Mouse (Mus musculus) cerebellum, adult (tissue): ENCODE results near the gene Kat6b.

Source experiments
- ATAC-seq: cut with Nextera tagmentation; 2 replicates; pipeline ENCODE4 v1.9.2; 2017; ENCODE audit warnings: mild to moderate bottlenecking, moderate library complexity, mixed read lengths; ENCODE audit not compliant: insufficient number of reproducible peaks, low FRiP score, low TSS enrichment

Gene Kat6b

DNA sequence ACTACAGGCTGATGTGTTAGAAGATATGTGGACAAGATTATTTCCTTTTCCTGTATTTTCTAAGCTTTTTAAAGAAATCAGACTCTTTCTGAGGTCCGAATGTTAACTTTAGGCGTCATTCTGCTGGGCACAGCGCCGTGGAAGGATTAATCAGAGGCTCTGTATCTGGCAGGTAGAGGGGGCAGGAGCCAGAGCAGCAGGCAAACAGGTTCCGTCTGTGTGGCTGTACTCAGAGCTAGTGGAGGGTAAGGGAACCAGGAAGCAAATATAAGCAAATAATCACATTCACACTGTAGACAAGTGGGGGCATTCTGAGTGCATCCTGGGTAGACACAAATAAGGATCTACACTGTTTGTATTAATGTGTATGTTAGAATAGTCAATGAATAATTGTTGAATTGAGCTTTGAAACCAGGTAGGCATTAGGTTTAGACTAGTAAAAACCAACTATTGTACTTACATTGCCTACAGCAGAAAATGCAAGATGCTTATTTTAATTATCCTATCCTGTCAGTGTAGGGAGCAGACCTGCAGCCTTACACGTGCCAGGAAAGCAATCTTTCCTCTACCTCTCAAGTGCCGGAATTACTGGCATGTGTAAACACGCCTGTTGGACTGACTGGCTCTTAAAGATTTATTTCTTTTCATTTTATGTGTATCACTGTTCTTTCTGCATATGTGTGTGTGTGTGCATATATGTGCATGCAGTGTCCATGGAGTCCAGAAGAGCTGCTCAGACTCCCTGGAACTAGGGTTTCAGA lies 104.4 kb downstream of the Kat6b start:
- ATAC-seq: peak; percentile 50; the same call in 1 of the 2 replicates

DNA sequence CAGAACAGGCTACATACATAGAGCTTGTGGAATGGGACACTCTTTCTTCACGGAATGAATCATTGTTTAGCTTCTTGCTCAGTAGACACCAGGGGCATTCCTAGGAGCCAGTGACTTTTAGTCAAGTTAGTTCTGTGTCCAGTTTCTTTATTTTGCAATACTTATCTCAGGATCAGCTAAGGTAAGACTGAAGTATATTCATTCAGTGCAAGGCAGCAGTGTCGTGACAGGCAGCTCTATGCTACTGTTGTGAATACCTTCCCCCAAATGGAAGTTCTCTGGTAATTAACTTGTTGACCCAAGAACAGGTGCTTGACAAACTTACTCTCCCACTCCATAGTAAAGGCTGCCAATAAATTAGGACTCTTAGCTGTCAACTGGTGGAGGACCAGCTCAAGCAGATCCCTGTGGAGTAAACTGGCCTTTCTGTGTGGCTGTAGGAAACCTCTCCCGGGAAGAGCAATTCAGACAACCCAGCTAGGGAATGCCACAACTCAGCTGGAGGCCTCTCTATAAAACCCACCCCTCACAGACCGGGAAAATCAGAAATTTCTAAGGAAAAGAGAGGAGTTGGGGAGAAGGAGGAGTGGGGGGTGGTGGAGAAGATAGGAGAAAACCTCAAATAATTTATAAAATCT lies 105.4 kb downstream of the Kat6b start:
- no peak for ATAC-seq

DNA sequence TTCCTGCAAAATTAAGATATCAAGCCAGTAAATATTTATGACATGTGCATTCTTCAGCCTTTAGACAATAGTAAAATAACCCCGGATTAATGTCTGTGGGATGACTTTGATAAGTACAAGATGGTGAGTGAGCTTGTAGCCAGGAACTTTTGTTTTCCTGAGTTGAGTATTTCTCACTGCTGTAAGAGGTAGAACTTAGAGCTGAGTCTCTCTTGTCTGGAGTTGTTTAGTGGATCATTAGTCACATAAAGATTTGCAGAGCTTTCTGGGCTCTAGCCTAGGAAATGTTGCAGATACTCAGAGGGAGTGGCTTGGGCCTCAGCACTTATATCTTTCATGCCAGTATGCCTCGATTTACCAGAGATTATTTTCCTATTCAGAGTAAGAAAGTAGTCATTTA lies 106.7 kb downstream of the Kat6b start:
- no peak for ATAC-seq

DNA sequence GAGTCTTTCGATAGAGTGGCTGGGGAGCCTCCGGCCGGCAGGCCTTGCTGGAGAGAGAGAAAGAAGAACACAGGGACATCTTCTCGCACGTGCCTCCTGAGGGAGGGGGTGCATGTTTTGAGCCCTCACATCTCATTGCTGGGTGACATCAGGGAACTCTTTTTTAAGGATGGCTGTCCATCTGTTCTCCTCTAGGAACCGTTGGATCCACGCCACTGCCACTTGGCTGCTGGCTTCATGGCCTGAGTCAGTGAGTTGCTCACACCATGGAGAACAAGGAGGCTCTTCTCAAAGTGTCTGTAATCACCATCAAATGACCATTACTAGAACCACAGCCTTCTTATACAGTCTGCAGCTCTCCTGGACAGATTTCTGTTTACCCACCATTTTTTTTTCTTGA lies 108.4 kb downstream of the Kat6b start:
- peak; percentile 87 for ATAC-seq

DNA sequence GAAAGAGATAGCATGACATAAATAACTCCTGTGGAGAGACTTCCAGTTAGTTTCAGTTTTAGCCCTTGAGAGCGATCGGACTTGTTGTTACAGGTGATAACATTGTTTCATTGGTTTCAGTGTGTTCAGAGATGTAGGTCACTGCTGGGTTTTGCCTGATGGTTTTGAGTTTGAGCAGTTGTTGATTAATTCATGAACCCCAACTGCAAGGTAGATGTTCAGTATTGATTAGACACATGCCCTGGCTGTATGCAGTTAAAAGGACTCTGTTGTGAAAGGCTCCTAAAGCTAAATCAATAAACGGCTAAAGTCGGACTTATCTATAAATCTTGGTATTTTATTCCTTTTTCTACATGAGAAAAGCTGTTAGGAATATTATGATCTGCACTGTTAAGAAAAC lies 109.0 kb downstream of the Kat6b start:
- ATAC-seq: no peak

DNA sequence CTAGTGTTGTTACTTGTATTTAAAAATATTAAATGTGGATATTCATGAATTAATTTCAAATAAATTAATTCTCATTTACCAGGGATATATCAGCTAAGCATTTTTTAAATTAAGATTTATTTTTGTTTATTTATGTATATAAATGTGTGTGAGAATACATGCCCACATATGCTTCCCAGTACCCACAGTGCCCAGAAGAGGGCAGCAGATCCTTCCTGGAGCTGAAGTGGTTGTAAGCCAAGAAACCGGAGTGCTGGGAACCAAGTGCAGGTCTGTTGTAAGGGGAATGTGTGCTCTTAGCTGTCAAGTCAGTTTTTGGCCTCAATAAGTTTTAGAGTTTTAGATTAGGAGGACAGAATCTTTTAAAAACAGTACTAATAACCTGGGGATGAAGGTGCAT lies 110.9 kb downstream of the Kat6b start:
- no peak for ATAC-seq

DNA sequence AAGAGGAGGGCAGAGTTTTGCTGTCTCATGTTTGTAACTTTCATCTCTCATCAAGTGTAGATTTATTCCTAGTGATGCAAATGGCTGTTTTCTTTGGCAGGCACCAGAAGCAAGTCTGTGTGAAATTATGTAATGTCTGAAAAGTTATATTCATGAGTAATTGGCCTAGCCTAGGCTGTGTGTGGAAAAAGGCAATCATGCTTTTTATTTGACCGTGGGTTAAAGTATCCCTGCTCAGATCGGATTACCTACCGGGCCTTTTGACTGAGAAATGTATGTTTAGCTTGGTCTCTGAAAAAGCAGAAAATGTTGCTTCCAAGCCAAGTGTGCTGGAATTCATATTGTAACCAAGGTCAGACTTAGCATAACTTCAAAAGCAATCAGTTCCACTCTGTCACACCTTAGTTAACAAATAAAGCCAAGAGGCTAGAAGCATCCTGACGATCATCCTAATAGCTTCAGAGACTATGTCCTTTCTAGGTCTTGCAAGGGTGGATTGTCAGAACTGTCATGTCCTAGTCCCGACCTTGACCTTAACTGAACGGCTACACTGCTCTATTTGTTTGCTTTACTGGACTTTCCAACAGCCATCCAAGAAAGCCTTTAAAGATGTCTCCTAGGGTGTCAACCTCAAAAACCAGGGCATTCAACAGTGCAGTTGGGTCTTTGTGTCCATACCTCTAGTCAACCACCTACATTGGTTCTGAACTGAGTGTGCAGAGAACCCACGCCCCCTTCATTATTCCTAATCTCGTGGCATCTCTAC lies 111.9 kb downstream of the Kat6b start:
- ATAC-seq: no peak

DNA sequence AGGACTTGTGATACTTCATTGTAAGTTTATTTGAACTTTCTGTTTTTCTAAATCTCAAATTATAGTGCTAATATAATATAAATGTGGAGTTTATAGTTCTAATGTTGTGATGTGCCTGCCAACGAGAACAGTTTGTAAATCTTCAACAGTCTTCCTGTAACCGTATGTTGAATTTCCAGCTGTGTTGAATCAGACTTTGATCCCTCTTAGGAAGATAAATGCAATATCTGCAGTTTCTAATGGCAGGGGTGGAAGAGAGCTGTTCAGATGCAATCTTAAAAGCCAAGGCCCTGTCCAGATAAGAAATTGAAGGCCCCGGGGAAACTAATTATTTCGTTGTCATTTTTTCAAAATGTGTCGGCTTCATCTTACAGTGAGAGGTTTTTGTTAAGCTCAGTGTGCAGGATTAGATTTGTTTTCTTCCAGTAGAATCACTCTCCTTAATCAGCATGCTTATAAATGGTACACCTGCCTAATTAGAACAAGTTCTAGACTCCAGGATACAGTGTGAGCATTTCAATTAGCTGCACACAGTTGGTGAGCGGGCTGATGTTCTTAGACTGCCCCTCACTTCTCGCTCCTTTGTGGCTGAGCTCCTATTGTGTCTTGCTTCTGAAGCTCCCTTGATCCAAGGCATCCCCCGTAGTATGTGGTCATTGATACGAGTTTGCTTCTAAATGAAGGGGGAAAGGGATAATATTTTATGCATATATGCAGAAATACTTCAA lies 118.4 kb downstream of the Kat6b start:
- no peak for ATAC-seq

DNA sequence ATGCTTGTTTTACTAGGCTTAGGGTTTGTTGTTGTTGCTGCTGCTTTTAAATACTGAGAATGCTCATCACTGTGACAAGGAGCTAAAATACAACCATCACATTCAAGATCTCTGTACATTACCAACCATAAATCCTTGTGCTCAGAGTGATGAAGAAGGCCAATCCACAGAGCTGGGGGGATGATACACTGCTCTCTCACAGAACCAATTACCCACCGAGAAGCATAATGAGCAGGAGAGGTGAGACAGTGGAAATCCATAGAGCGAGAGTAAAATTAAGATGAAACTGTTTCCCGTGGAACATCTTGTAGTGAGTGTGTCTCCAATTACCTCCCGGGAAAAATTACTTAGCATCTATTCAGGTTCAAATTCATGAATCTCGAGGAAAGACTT lies 118.9 kb downstream of the Kat6b start:
- no peak for ATAC-seq

DNA sequence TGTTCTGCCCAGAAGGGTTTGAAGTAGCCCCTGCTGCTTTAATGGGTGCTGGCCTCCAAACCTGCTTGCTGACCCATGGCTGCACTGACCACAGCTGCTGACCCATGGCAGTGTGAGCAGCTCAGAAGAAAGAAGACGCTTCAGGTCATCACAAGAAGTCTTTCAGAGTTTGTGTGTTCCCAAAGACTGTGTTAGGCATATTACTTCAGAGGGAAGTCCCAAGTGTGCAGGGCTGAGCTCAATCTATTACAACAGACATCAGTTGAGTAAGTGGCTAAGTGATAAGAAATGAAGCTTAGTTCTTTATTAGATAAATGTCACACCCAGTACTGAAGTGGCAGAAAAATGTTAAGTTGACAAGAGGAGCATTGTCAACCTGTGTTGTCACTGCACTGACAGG lies 119.4 kb downstream of the Kat6b start:
- no peak for ATAC-seq

DNA sequence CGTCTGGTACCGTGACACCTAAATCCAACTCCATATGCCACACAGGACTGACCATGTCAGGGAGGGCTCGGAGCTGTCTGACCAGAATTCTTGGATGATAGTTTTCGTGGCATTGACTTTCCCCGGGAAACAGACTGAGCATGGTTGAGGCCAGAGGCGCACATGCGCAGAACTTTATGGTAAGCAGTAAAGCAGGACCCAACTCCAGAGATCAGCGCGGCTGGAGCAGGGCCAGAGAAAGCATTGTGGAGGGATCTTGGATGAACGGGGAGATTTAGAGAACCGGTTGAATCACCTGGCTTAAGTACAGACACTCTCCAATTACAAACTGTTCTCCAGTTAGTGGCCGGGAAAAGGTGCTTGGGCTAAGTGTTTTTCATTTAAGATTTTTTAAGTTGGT lies 120.9 kb downstream of the Kat6b start:
- no peak for ATAC-seq

DNA sequence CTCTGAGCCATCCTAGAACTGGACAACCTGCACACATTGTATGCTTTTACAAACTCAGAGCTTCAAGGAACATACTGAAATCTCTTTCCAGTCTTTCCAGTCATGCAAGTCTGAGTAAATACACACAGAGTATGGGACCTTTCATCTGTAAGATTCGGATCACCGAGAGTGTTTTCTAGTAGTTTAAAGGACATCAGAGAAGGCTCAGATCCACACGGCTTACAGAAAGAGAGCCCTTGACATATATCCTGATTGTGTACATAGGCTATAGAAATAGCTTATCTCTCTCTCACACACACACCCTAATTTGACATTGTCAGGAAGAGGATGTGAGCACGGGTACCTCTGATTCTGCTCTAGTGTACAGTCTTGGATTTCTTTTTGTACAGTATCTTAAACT lies 121.7 kb downstream of the Kat6b start:
- ATAC-seq: no peak

DNA sequence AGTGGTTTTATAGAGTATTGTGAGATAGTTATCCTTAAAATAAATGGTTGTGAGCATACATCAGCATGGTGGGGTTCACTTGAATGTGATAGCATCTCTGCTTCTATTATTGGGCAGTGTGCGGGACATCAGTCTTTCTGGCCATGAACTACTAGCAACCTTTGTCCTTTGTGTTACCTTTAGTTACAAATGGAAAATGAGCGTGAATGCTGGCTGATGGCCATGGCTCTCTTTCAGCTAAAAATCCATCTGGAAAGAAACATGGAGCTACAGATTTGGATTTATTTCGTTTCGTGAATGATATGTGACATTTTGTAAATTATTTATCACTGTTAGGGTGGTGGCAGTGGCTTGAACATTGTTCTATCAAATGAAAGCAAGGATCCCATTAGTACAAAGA lies 126.5 kb downstream of the Kat6b start:
- no peak for ATAC-seq

DNA sequence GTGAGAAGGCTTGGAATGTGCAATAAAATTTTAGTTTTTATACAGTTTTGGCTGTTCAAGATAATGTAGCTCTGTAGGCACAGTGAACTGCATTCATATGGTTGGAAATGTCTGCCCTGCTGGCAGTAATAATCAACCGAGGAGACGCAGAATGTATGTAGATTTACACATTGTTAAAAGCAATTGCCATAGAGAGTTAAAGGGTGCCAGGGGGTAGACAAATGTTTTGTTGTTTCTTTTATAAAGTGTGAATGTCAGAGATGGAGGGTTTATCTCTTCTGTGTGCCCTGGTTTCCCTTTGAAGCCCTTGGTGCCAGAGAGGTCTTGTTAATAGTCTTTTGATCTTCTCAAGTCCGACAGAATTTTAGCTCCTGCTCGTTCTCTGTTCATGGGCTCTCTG lies 127.7 kb downstream of the Kat6b start:
- no peak for ATAC-seq

DNA sequence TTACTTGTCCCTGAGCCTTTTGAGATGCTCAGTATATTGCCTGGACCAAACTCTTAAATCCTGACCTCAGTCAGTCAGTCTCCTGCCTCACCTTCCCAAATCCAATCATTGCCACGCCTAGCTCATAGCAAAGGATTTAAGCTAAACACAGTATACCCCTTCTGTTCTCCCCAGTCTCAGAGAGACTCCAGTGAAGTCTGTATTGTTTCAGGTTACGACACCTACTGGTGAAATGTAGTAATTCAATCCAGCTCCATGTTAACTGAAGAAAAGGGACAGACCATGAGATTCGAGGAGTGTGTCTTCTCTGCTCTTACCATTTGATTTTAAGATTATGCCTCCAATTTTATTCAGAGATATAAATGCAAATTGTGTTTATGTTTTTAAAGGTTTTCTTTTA lies 129.0 kb downstream of the Kat6b start:
- peak; percentile 71 for ATAC-seq

DNA sequence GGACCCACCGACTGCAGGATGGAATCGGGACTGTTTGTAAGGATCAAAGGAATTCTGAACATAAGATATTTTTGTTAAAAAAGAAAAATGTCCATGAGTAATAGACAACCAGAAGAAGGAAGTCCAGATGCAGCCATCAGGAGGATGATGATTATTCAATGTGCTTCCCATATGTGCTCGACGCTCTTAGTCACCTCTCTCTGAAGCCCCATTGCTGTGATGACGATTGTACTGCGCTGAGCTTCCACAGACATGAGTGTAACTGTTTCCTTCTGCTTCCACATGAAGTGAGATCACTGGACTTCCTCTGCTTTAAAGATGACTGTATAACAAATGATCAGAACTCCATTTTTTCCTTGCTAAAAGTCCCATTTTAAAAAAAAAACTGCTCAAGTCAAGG lies 131.8 kb downstream of the Kat6b start:
- no peak for ATAC-seq

DNA sequence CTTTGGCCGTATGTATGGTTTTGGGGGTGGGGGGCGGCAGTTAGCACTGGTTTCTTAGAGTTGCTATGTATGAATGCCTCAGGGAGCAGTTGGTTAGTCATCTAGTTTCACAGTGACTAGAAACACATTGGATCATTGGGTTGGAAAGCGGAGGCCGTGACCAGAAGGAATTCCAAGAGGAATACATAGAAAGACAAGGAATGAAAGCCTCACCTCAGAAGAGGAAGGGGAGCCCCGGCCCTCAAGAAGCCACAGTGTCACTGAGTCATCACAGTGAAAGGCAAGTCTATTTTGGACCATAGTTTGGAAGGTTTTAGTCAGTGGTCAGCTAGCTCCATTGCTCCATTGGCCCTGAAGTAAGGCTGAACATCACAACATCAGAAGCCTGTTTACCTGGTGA lies 132.9 kb downstream of the Kat6b start:
- no peak for ATAC-seq

DNA sequence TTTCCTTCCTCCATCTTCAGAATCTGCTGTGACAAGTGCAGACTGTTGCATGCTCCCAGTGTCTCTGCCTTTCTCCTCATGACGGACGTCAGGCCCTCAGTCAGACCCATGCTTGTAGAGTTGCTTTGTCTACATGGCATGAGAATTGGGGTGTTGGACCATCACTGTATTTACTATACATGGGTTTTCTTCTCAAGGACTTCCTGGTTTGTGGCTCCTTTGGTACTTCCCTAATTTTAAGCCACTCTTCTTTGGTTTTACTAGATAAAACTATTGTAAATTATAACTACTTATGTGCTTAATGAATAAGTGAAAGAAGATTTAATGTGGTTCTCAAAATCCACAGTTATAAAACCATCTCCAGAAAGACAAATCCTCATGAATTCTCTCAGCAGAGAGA lies 134.6 kb downstream of the Kat6b start:
- no peak for ATAC-seq

DNA sequence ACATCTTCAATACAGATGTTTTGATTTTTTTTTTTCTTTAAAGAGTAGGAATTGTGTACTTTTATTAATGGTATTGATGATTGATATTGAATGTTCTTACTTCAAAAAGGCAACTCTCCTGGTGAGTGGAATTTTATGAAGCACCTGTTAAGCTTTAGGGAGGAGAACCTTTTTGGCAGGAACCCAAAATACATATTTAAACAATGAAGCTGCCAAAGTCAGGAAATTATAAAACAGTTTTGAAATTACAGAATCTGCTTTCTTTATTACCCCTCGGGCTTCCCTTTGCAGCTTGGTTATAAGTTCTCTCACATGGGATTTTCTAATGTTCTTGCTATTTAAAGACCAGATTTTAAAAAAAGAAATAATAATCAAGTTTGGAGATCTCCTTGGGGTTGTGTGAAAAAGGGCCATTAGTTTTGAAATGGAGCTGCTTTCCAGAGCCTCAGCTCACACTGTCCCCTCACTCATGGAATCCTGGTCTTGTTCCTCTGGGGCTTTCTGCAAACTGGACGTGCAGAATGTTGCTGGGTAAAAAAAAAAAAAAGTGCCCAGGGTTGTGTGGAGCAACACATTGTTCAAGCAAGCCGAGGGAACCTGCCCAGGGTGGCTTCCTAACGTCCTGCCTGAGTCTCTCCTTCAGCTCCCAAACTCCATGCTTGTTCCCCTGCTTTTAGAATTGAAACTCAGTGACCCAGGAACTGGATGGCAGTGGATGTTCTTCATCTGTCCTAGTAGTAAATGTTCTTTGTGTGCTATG lies 136.2 kb downstream of the Kat6b start:
- no peak for ATAC-seq

DNA sequence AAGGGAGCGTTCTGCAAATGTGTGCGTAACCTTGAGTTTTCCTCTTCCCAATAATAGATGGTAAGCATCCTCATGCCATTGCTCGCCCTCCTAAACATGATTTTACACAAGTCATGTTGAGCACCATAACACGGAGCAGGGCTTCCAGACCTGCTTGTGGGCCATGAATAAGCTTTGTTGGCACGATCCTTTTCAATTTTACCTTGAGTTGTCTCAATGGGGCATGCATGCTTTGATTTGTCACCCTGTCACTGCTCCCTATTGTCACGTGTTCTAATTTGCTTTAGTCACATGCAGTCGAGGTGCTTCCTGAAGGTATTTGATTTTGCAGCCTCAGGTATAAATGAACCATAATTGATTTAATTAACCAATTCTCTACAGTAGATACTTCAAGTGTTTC lies 138.7 kb downstream of the Kat6b start:
- no peak for ATAC-seq
